Mouse (Mus musculus): ENCODE data around the gene Rem2. TPM values are rescaled to one million over a fixed set of nuclear protein-coding genes. Genes with fewer than 3 reads are reported as not detected.

Gene Rem2
- polyA plus RNA-seq, 1 experiment from 2014 or later = 2.0 TPM

DNA sequence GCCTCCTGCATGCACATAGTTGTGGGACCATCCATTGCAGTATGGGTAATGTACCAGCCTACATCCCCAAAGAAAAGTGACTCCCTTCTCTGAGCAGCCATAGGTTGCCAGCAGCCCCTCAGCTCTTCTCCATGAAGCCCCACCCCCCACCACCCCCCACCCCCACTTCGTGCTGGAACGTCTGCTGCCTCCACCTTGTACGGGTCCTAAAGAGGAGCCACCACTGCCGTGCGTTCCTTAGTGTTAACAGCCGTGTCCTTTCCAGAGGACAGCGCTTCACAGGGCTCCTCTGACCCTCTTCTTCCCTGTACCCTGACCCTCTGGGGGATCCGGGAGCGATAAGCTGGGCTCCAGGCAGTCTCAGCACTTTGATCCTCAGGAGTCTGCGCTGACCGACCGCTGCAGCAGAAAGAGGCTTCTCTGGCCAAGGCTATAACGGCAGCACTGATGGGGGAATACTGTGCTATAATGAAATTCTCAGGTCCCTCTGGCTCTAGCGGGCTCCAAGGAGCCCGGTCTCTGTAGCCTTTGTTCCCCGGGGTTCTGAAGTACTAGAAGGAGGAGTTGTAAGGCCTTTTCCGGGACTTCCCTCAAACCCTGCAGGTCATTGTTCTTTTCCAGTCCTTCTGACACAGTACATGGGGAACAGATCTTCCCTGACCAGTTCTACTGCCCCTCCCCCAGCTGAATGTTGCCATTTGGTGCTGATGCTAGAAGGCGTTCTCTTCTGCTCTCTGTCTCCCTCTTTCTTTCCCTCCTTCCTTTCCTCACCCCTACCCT, 51.5 kb downstream of the Rem2 start:
- WGBS = under 1% methylated on average over 18 of the region's 18 CpGs
- Histone ChIP-seq H3K36me3 (ENCODE audit: control insufficient read depth, insufficient read depth, low read length) (no peaks in the 10 kb centered on the region), H3K9ac (replicated peaks; ENCODE audit: low read depth, low read length) (peak overlapping the region; percentile 25), H3K4me2 (replicated peaks; ENCODE audit: low read depth, low read length) (peak overlapping the region; percentile 64), H3K27ac (ENCODE audit: low read length) (0 out of 2 replicates have a peak overlapping the region, but pooled peaks have one; percentile 39), H3K27me3 (ENCODE audit: control insufficient read depth, insufficient read depth, low read length) (no peaks in the 10 kb centered on the region), H3K9me3 (ENCODE audit: control insufficient read depth, low read depth, low read length) (no peaks in the 10 kb centered on the region), H3K4me1 (ENCODE audit: control insufficient read depth, insufficient read depth, low read length) (0 out of 2 replicates have a peak, but pooled peaks cover 3% of the 10 kb centered on the region), H3K4me3 (ENCODE audit: low read depth, low read length) (peak overlapping the region; percentile 29)
- ATAC-seq (ENCODE audit: insufficient number of reproducible peaks, insufficient read depth, low FRiP score, low read depth) = peak; percentile 47; the same call in 1 of the 2 replicates

GRCm38 (mm10) chr14:54528007-54528393, 52.1 kb downstream of the Rem2 start:
- Histone ChIP-seq H3K9ac (replicated peaks; ENCODE audit: low read depth, low read length) (no peak overlapping the region), H3K4me1 (ENCODE audit: control insufficient read depth, insufficient read depth, low read length) (0 out of 2 replicates have a peak, but pooled peaks cover 3% of the 10 kb centered on the region), H3K36me3 (ENCODE audit: control insufficient read depth, insufficient read depth, low read length) (no peaks in the 10 kb centered on the region), H3K27ac (ENCODE audit: low read length) (no peak overlapping the region), H3K4me3 (ENCODE audit: low read depth, low read length) (no peak overlapping the region), H3K4me2 (replicated peaks; ENCODE audit: low read depth, low read length) (peak overlapping the region; percentile 64; the same call in 1 of the 2 replicates), H3K27me3 (ENCODE audit: control insufficient read depth, insufficient read depth, low read length) (no peaks in the 10 kb centered on the region), H3K9me3 (ENCODE audit: control insufficient read depth, low read depth, low read length) (no peaks in the 10 kb centered on the region)
- WGBS = 21% methylated on average over 5 of the region's 5 CpGs
- no peak for ATAC-seq (ENCODE audit: insufficient number of reproducible peaks, insufficient read depth, low FRiP score, low read depth)

DNA sequence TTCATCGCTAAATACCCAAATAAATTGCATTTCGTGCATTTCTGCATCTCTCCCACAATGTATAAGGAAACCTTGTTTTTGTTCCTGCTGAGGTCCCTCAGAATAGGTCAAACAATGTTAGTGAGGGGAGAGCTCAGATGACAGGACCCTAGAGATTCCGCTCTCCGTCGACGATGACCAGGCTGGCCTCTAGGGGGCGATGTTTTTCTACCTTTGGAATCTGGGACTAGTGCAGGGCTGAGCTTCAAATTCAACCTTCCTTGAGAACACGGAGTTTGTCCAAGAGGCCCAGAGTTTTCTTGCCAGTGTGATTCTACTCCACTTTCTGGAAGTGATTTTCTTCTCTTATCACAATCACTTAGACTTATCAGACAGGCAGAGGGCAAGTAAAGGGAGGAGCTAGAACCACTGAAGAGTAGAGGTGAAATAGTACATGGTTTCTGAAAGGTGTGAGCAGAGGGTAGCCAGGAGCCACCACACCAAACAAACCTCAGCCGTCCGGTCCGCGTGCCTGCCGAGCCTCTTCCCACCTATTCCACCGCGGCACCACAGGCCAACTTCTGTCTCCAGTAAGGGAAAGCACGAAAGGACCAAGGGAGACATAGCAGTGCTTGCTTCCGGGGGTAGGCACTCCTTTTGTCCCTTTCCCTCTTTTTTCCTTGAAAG, 52.7 kb downstream of the Rem2 start:
- no peak overlapping the region for H3K4me3 ChIP-seq (ENCODE audit: low read depth, low read length)

More for the DNA sequence above, 52.7 kb downstream of the Rem2 start:
- no peaks in the 10 kb centered on the region for H3K9me3 ChIP-seq (ENCODE audit: control insufficient read depth, low read depth, low read length)
- no peaks in the 10 kb centered on the region for H3K36me3 ChIP-seq (ENCODE audit: control insufficient read depth, insufficient read depth, low read length)
- no peak overlapping the region for H3K9ac ChIP-seq (replicated peaks; ENCODE audit: low read depth, low read length)
- H3K27ac ChIP-seq (ENCODE audit: low read length) = no peak overlapping the region
- ATAC-seq (ENCODE audit: insufficient number of reproducible peaks, insufficient read depth, low FRiP score, low read depth) = peak; percentile 78; the same call in 1 of the 2 replicates
- H3K4me1 ChIP-seq (ENCODE audit: control insufficient read depth, insufficient read depth, low read length) = 0 out of 2 replicates have a peak, but pooled peaks cover 3% of the 10 kb centered on the region
- no peaks in the 10 kb centered on the region for H3K27me3 ChIP-seq (ENCODE audit: control insufficient read depth, insufficient read depth, low read length)
- H3K4me2 ChIP-seq (replicated peaks; ENCODE audit: low read depth, low read length) = no peak overlapping the region
- WGBS = 11% methylated on average over 17 of the region's 17 CpGs

Other genes starting within 250 kb of the Rem2 start
- 400 and 406 TPM in 2 replicates for gene Dad1, start 222.0 kb upstream of the Rem2 start, polyA plus RNA-seq (2014; fragmentation: Nextera tagmentation; extraction: Ambion mirVana)
- 52.2 and 54.3 TPM in 2 replicates for gene Abhd4, start 221.9 kb upstream of the Rem2 start, polyA plus RNA-seq (2014; fragmentation: Nextera tagmentation; extraction: Ambion mirVana)
- gene Olfr49, start 191.2 kb upstream of the Rem2 start, polyA plus RNA-seq (2014; fragmentation: Nextera tagmentation; extraction: Ambion mirVana) = not detected in 2 replicates
- 53.6 and 55.9 TPM in 2 replicates for gene Oxa1l, start 115.3 kb upstream of the Rem2 start, polyA plus RNA-seq (2014; fragmentation: Nextera tagmentation; extraction: Ambion mirVana)
- gene Slc7a7, start 58.3 kb upstream of the Rem2 start, polyA plus RNA-seq (2014; fragmentation: Nextera tagmentation; extraction: Ambion mirVana) = 10.3 and 11.2 TPM in 2 replicates
- 284 and 312 TPM in 2 replicates for gene Mrpl52, start 49.2 kb upstream of the Rem2 start, polyA plus RNA-seq (2014; fragmentation: Nextera tagmentation; extraction: Ambion mirVana)
- 154 and 156 TPM in 2 replicates for gene Mmp14, start 44.5 kb upstream of the Rem2 start, polyA plus RNA-seq (2014; fragmentation: Nextera tagmentation; extraction: Ambion mirVana)
- gene Lrp10, start 12.0 kb upstream of the Rem2 start, polyA plus RNA-seq (2014; fragmentation: Nextera tagmentation; extraction: Ambion mirVana) = 38.1 and 41.7 TPM in 2 replicates
- gene Prmt5, start 41.4 kb downstream of the Rem2 start, polyA plus RNA-seq (2014; fragmentation: Nextera tagmentation; extraction: Ambion mirVana) = 79.8 and 80.4 TPM in 2 replicates
- 48.2 and 52.5 TPM in 2 replicates for gene Haus4, start 78.5 kb downstream of the Rem2 start, polyA plus RNA-seq (2014; fragmentation: Nextera tagmentation; extraction: Ambion mirVana)
- gene Ajuba, start 101.5 kb downstream of the Rem2 start, polyA plus RNA-seq (2014; fragmentation: Nextera tagmentation; extraction: Ambion mirVana) = 26.2 and 30.3 TPM in 2 replicates
- 7.9 and 8.3 TPM in 2 replicates for gene 4931414P19Rik, start 129.9 kb downstream of the Rem2 start, polyA plus RNA-seq (2014; fragmentation: Nextera tagmentation; extraction: Ambion mirVana)
- gene Psmb5, start 141.9 kb downstream of the Rem2 start, polyA plus RNA-seq (2014; fragmentation: Nextera tagmentation; extraction: Ambion mirVana) = 355 and 361 TPM in 2 replicates
- gene Psmb11, start 145.3 kb downstream of the Rem2 start, polyA plus RNA-seq (2014; fragmentation: Nextera tagmentation; extraction: Ambion mirVana) = 0.06 TPM in 1 of 2 replicates, not detected in the other
- gene Gm17606, start 164.9 kb downstream of the Rem2 start, polyA plus RNA-seq (2014; fragmentation: Nextera tagmentation; extraction: Ambion mirVana) = not detected in 2 replicates
- gene Cdh24, start 165.3 kb downstream of the Rem2 start, polyA plus RNA-seq (2014; fragmentation: Nextera tagmentation; extraction: Ambion mirVana) = 4.5 and 5.1 TPM in 2 replicates
- gene 1700123O20Rik, start 210.1 kb downstream of the Rem2 start, polyA plus RNA-seq (2014; fragmentation: Nextera tagmentation; extraction: Ambion mirVana) = 82.9 and 88.9 TPM in 2 replicates
- gene Acin1, start 210.8 kb downstream of the Rem2 start, polyA plus RNA-seq (2014; fragmentation: Nextera tagmentation; extraction: Ambion mirVana) = 145 and 147 TPM in 2 replicates
- 0.17 and 0.24 TPM in 2 replicates for gene Gm29776, start 222.7 kb downstream of the Rem2 start, polyA plus RNA-seq (2014; fragmentation: Nextera tagmentation; extraction: Ambion mirVana)
- 0.69 TPM in 1 of 2 replicates, not detected in the other for gene Cebpe, start 236.1 kb downstream of the Rem2 start, polyA plus RNA-seq (2014; fragmentation: Nextera tagmentation; extraction: Ambion mirVana)

Data from stomach, embryonic 14.5 days (tissue).